ENCODE assay signal across 13 mouse cellular contexts in genomic region chr12:85397063-85397959, GRCm38 (mm10). TPM values are rescaled to one million over a fixed set of nuclear protein-coding genes. Genes with fewer than 3 reads are reported as not detected.
DNase-seq lines count a peak whose midpoint lies in the region; ATAC-seq and TF ChIP-seq lines count a peak whose summit lies in the region.
"Had no signal": no experiment of that assay in that cellular context is flagged by ENCODE, and none has a peak within 500 bp of the region (broad histone marks: within the 10 kb centered on the region; RNA-seq: fewer than 3 reads in every experiment).

No protein-coding gene starts in this region.

- no peaks in the 10 kb centered on the region for H3K36me3 ChIP-seq in intestine, embryonic 15.5 days
- no peaks in the 10 kb centered on the region for H3K36me3 ChIP-seq in hindbrain, embryonic 11.5 days (ENCODE audit: control insufficient read depth, insufficient read depth, low read length)

- ATAC-seq in intestine, embryonic 15.5 days, result peak; percentile 82
- peak; percentile 56 for ATAC-seq in megakaryocyte progenitor cell, adult 5-6 weeks (replicated peaks; ENCODE audit: poor library complexity)
- no peak for ATAC-seq in hindbrain, embryonic 11.5 days (ENCODE audit: low FRiP score)
- ATAC-seq: forebrain, embryonic 14.5 days; Patski had no signal

- no peak overlapping the region for H3K4me2 ChIP-seq in intestine, embryonic 15.5 days (replicated peaks)
- H3K4me2 ChIP-seq in hindbrain, embryonic 11.5 days (replicated peaks; ENCODE audit: low read depth, low read length), result no peak overlapping the region
- H3K4me2 ChIP-seq: midbrain, embryonic 11.5 days had no signal

- H3K27me3 ChIP-seq in intestine, embryonic 15.5 days (replicated peaks), result no peaks in the 10 kb centered on the region
- H3K27me3 ChIP-seq in hindbrain, embryonic 11.5 days (ENCODE audit: control insufficient read depth, insufficient read depth, low read length), result no peaks in the 10 kb centered on the region
- no peaks in the 10 kb centered on the region for H3K27me3 ChIP-seq in cerebellum, adult 2 months (ENCODE audit: control insufficient read depth, insufficient read depth, low read length)
- H3K27me3 ChIP-seq: Patski had no signal

- H3K9ac ChIP-seq in intestine, embryonic 15.5 days, result no peak overlapping the region
- H3K9ac ChIP-seq in hindbrain, embryonic 11.5 days (ENCODE audit: low read depth, low read length), result no peak overlapping the region

- peak; percentile 38 to 53 for DNase-seq in heart, adult 18-20 months
- no peak for DNase-seq in heart, postnatal 4 days
- DNase-seq in NIH3T3 (ENCODE audit: low read depth), result peak; percentile 64
- no peak for DNase-seq in left cerebral cortex, postnatal 10 days (ENCODE audit: extremely low spot score in 1 of 2, low spot score in 2 of 2)
- no peak for DNase-seq in hindbrain, embryonic 11.5 days (ENCODE audit: low spot score)
- DNase-seq in cerebellum, adult 2 months, result no peak
- DNase-seq: kidney, postnatal 36 days; thymus, postnatal 4 days had no signal

- 63% methylated on average over 18 of the region's 18 CpGs for WGBS in intestine, embryonic 15.5 days
- WGBS in hindbrain, embryonic 11.5 days, result 84% methylated on average over 18 of the region's 18 CpGs
- WGBS in cerebellum, adult 2 months, result 67% methylated on average over 18 of the region's 18 CpGs

- no peak overlapping the region for H3K27ac ChIP-seq in intestine, embryonic 15.5 days
- H3K27ac ChIP-seq in hindbrain, embryonic 11.5 days (ENCODE audit: low read depth, low read length), result no peak overlapping the region
- no peak overlapping the region for H3K27ac ChIP-seq in cerebellum, adult 2 months (ENCODE audit: insufficient read depth, low read length)

- intact Hi-C loops in left cerebral cortex, postnatal 10 days (cut with DNase I), result no loop called here

- 0 out of 2 replicates have a peak, but pooled peaks cover 2% of the 10 kb centered on the region for H3K4me1 ChIP-seq in intestine, embryonic 15.5 days (replicated peaks)
- H3K4me1 ChIP-seq in hindbrain, embryonic 11.5 days (replicated peaks; ENCODE audit: control insufficient read depth, insufficient read depth, low read length), result no peaks in the 10 kb centered on the region
- H3K4me1 ChIP-seq in cerebellum, adult 2 months (ENCODE audit: control insufficient read depth, insufficient read depth, low read length), result no peaks in the 10 kb centered on the region

- TF ChIP-seq CTCF in cerebellum, adult 2 months (IDR thresholded peaks at IDR 0.05; ENCODE audit: borderline replicate concordance, insufficient read depth, low read depth, low read length), result no peak

- no peak overlapping the region for H3K4me3 ChIP-seq in intestine, embryonic 15.5 days (replicated peaks)
- no peak overlapping the region for H3K4me3 ChIP-seq in hindbrain, embryonic 11.5 days (ENCODE audit: low read depth, low read length)
- no peak overlapping the region for H3K4me3 ChIP-seq in cerebellum, adult 2 months (replicated peaks; ENCODE audit: insufficient read depth, low read depth, low read length)

- H3K9me3 ChIP-seq in intestine, embryonic 15.5 days, result no peaks in the 10 kb centered on the region
- no peaks in the 10 kb centered on the region for H3K9me3 ChIP-seq in hindbrain, embryonic 11.5 days (ENCODE audit: control insufficient read depth, low read length)

- TF ChIP-seq POLR2A in cerebellum, adult 2 months (IDR thresholded peaks at IDR 0.05; ENCODE audit: borderline replicate concordance, insufficient read depth, low read length), result no peak

RNA-seq across cellular contexts. Expression of gene Tmed10, which starts 22.7 kb away (rescaled TPM):
- total RNA-seq in heart, adult 18-20 months (2021), result 100 to 1,000 TPM; 168 to 175 TPM
- 100 to 1,000 TPM; 195 to 196 TPM for total RNA-seq in heart, postnatal 4 days (2021)
- polyA plus RNA-seq in intestine, embryonic 15.5 days (2015; fragmentation: Nextera tagmentation; extraction: Ambion mirVana), result 343 and 345 TPM in 2 replicates
- 327 and 328 TPM in 2 replicates for total RNA-seq in megakaryocyte progenitor cell, adult 5-6 weeks (2015)
- 142 and 176 TPM in 2 replicates for total RNA-seq in megakaryocyte progenitor cell, adult 5-6 weeks (2017)
- total RNA-seq in left cerebral cortex, postnatal 10 days (2021), result 100 to 1,000 TPM; 151 to 158 TPM
- 279 TPM in 2 replicates for polyA plus RNA-seq in hindbrain, embryonic 11.5 days (2014; fragmentation: Nextera tagmentation; extraction: Ambion mirVana)
- 174 and 178 TPM in 2 replicates for polyA plus RNA-seq in cerebellum, adult 2 months (2012; rRNA removed)

RNA-seq across cellular contexts. Expression of gene Nek9, which starts 58.1 kb away (rescaled TPM):
- 100 to 1,000 TPM; 119 to 125 TPM for total RNA-seq in heart, adult 18-20 months (2021)
- total RNA-seq in heart, postnatal 4 days (2021), result 10 to 100 TPM; 68.4 to 73.6 TPM
- 16.2 and 16.7 TPM in 2 replicates for polyA plus RNA-seq in intestine, embryonic 15.5 days (2015; fragmentation: Nextera tagmentation; extraction: Ambion mirVana)
- 34.0 and 36.1 TPM in 2 replicates for total RNA-seq in megakaryocyte progenitor cell, adult 5-6 weeks (2015)
- 20.4 and 23.6 TPM in 2 replicates for total RNA-seq in megakaryocyte progenitor cell, adult 5-6 weeks (2017)
- 10 to 100 TPM; 24.5 to 26.3 TPM for total RNA-seq in left cerebral cortex, postnatal 10 days (2021)
- 10.2 and 13.4 TPM in 2 replicates for polyA plus RNA-seq in hindbrain, embryonic 11.5 days (2014; fragmentation: Nextera tagmentation; extraction: Ambion mirVana)
- polyA plus RNA-seq in cerebellum, adult 2 months (2012; rRNA removed), result 38.6 and 40.1 TPM in 2 replicates

Comparison
In these comparisons a context has a peak if more than half of its experiments do, and no peak if none do; other contexts are left out.
1. DNase-seq: peak in heart, adult 18-20 months (2 of 2) and NIH3T3 (single experiment); none in heart, postnatal 4 days (single experiment), left cerebral cortex, postnatal 10 days (0 of 2), hindbrain, embryonic 11.5 days (single experiment) and cerebellum, adult 2 months (0 of 2).